Mouse (Mus musculus): ENCODE measurements around the gene Ghrh. TPM values are rescaled to one million over a fixed set of nuclear protein-coding genes. Genes with fewer than 3 reads are reported as not detected.

The Ghrh gene
- total and polyA plus RNA-seq, 3 experiments: not detected

- H3K27ac ChIP-seq (ENCODE audit: control insufficient read depth, low read depth, low read length): no peak overlapping the region
- H3K27me3 ChIP-seq (ENCODE audit: control insufficient read depth in 1 of 2, insufficient read depth in 2 of 2, low read length in 2 of 2): no peaks in the 10 kb centered on the region
- no peak for DNase-seq (ENCODE audit: low read depth, low spot score)
- TF ChIP-seq ETS1 (IDR thresholded peaks at IDR 0.05; ENCODE audit: low read depth, low read length) (no peak), EP300 (IDR thresholded peaks at IDR 0.05; ENCODE audit: low read depth in 1 of 2, low read length in 2 of 2) (no peak), HCFC1 (IDR thresholded peaks at IDR 0.05; ENCODE audit: low read depth, low read length) (no peak), SIN3A (IDR thresholded peaks at IDR 0.05; ENCODE audit: low read length) (no peak), KAT2A (conservative IDR thresholded peaks at IDR 0.05; ENCODE audit: low read depth, low read length) (no peak), CHD2 (IDR thresholded peaks at IDR 0.05; ENCODE audit: low read length) (no peak), POLR2A (IDR thresholded peaks at IDR 0.05; ENCODE audit: control insufficient read depth in 1 of 2, insufficient read depth in 1 of 2, low read depth in 1 of 2, low read length in 2 of 2, poor library complexity in 1 of 2) (no peak), GATA1 (IDR thresholded peaks at IDR 0.05; ENCODE audit: low read depth, low read length) (no peak), ZMIZ1 (IDR thresholded peaks at IDR 0.05; ENCODE audit: low read depth, low read length) (no peak), NELFE (IDR thresholded peaks at IDR 0.05; ENCODE audit: low read depth, low read length) (no peak), MAFK (IDR thresholded peaks at IDR 0.05; ENCODE audit: borderline replicate concordance, low read depth, low read length) (no peak), NRF1 (IDR thresholded peaks at IDR 0.05; ENCODE audit: insufficient read depth, low read depth, low read length, poor library complexity, severe bottlenecking) (no peak), TAL1 (IDR thresholded peaks at IDR 0.05; ENCODE audit: low read length) (no peak), USF1 (IDR thresholded peaks at IDR 0.05; ENCODE audit: low read depth, low read length) (no peak), TBP (IDR thresholded peaks at IDR 0.05; ENCODE audit: low read depth, low read length) (no peak)
- H3K4me1 ChIP-seq (ENCODE audit: control insufficient read depth in 1 of 2, insufficient read depth in 2 of 2, low read length in 2 of 2): no peaks in the 10 kb centered on the region
- H3K36me3 ChIP-seq (ENCODE audit: control insufficient read depth in 1 of 2, insufficient read depth in 2 of 2, low read length in 2 of 2): peaks cover 0 to 35% of the 10 kb centered on the region in 2 experiments; a peak in 2 of 4 replicates
- H3K9me3 ChIP-seq (replicated peaks; ENCODE audit: insufficient read depth, low read length): no peaks in the 10 kb centered on the region
- H3K4me3 ChIP-seq (ENCODE audit: control insufficient read depth in 1 of 2, insufficient read depth in 1 of 2, low read depth in 2 of 2, low read length in 2 of 2): no peak overlapping the region
- no peaks in the 10 kb centered on the region for H3K79me2 ChIP-seq (ENCODE audit: control insufficient read depth, insufficient read depth, low read length, poor library complexity)
- H3K9ac ChIP-seq (ENCODE audit: control insufficient read depth, low read depth, low read length, poor library complexity, severe bottlenecking): no peak overlapping the region
Observed at GRCm38 (mm10) chr2:157300051-157300450, 47.3 kb downstream of the Ghrh start.

- TF ChIP-seq ZKSCAN1 (IDR thresholded peaks at IDR 0.05; ENCODE audit: low read depth, low read length) (no peak), MEF2A (IDR thresholded peaks at IDR 0.05; ENCODE audit: extremely low read depth, insufficient replicate concordance, low read depth, low read length, poor library complexity, severe bottlenecking) (no peak), RAD21 (IDR thresholded peaks at IDR 0.05; ENCODE audit: low read depth, low read length) (no peak), CHD2 (IDR thresholded peaks at IDR 0.05; ENCODE audit: low read length) (no peak), ELF1 (IDR thresholded peaks at IDR 0.05; ENCODE audit: low read depth, low read length) (no peak), POLR2A (IDR thresholded peaks at IDR 0.05; ENCODE audit: control insufficient read depth in 1 of 2, insufficient read depth in 1 of 2, low read depth in 1 of 2, low read length in 2 of 2, poor library complexity in 1 of 2) (no peak), MXI1 (IDR thresholded peaks at IDR 0.05; ENCODE audit: low read depth, low read length) (no peak), SMC3 (IDR thresholded peaks at IDR 0.05; ENCODE audit: low read depth, low read length) (no peak), E2F4 (IDR thresholded peaks at IDR 0.05; ENCODE audit: borderline replicate concordance, low read depth, low read length) (no peak)
- Histone ChIP-seq H3K4me3 (ENCODE audit: control insufficient read depth in 1 of 2, insufficient read depth in 1 of 2, low read depth in 2 of 2, low read length in 2 of 2) (no peak overlapping the region), H3K9ac (ENCODE audit: control insufficient read depth, low read depth, low read length, poor library complexity, severe bottlenecking) (no peak overlapping the region), H3K36me3 (ENCODE audit: control insufficient read depth in 1 of 2, insufficient read depth in 2 of 2, low read length in 2 of 2) (peaks cover 0 to 42% of the 10 kb centered on the region in 2 experiments; a peak in 2 of 4 replicates), H3K9me3 (replicated peaks; ENCODE audit: insufficient read depth, low read length) (no peaks in the 10 kb centered on the region), H3K27ac (ENCODE audit: control insufficient read depth, low read depth, low read length) (no peak overlapping the region), H3K27me3 (ENCODE audit: control insufficient read depth in 1 of 2, insufficient read depth in 2 of 2, low read length in 2 of 2) (no peaks in the 10 kb centered on the region), H3K79me2 (ENCODE audit: control insufficient read depth, insufficient read depth, low read length, poor library complexity) (no peaks in the 10 kb centered on the region), H3K4me1 (ENCODE audit: control insufficient read depth in 1 of 2, insufficient read depth in 2 of 2, low read length in 2 of 2) (no peaks in the 10 kb centered on the region)
- DNase-seq (ENCODE audit: low read depth, low spot score): no peak
Observed at GRCm38 (mm10) chr2:157296105-157296689, 51.1 kb downstream of the Ghrh start.
